Mouse (Mus musculus) stomach, embryonic 14.5 days (tissue): ENCODE measurements around the gene Dmwd. TPM values are rescaled to one million over a fixed set of nuclear protein-coding genes. Genes with fewer than 3 reads are reported as not detected.
A peak's percentile ranks its signal among the peaks of the same experiment; 100 is the strongest.

ENCODE experiments used
- ATAC-seq: fragments of 200-750 bp; cut with Nextera tagmentation; 2 replicates; pipeline ENCODE4 v1.8.0; 2017; ENCODE audit warnings: low read depth, moderate TSS enrichment; ENCODE audit not compliant: insufficient number of reproducible peaks, insufficient read depth, low FRiP score
- H3K27ac ChIP-seq: fragments of 300-500 bp; sonication (generic); 2 replicates; pipeline ENCODE4 v1.5.1; 2014; ENCODE audit warnings: mild to moderate bottlenecking, low read length, moderate library complexity, mixed read lengths
- H3K27me3 ChIP-seq: fragments of 300-500 bp; sonication (generic); 2 replicates; pipeline ENCODE4 v1.6.1; 2014; ENCODE audit warnings: low read length, control low read depth, mixed read lengths; ENCODE audit not compliant: control insufficient read depth, insufficient read depth
- H3K36me3 ChIP-seq: fragments of 300-500 bp; sonication (generic); 2 replicates; pipeline ENCODE4 v1.6.1; 2014; ENCODE audit warnings: mild to moderate bottlenecking, control low read depth, low read length, moderate library complexity, mixed read lengths; ENCODE audit not compliant: control insufficient read depth, insufficient read depth
- H3K4me1 ChIP-seq: fragments of 300-500 bp; sonication (generic); 2 replicates; pipeline ENCODE4 v1.6.1; 2014; ENCODE audit warnings: low read length, control low read depth, mixed read lengths; ENCODE audit not compliant: control insufficient read depth, insufficient read depth
- H3K4me2 ChIP-seq: fragments of 300-500 bp; sonication (generic); replicated peaks from 2 replicates; pipeline ENCODE4 v1.6.1; 2014; ENCODE audit warnings: low read depth, low read length, control low read depth
- H3K4me3 ChIP-seq: fragments of 300-500 bp; sonication (generic); 2 replicates; pipeline ENCODE4 v1.5.1; 2014; ENCODE audit warnings: low read depth, low read length, control low read depth
- H3K9ac ChIP-seq: fragments of 300-500 bp; sonication (generic); replicated peaks from 2 replicates; pipeline ENCODE4 v1.6.1; 2014; ENCODE audit warnings: low read depth, mild to moderate bottlenecking, control low read depth, low read length, moderate library complexity, mixed read lengths
- H3K9me3 ChIP-seq: fragments of 300-500 bp; sonication (generic); 2 replicates; pipeline ENCODE4 v1.6.1; 2016; ENCODE audit warnings: low read depth, low read length, control low read depth; ENCODE audit not compliant: control insufficient read depth
- WGBS: fragments of 180-500 bp; shearing (Covaris S2); extraction: QIAGEN DNeasy Blood & Tissue Kit; methylation state at CpG from one replicate; pipeline ENCODE4 v1.1.7; 2014; 5-methylcytosine and 5-hydroxymethylcytosine counted together
- polyA plus RNA-seq: library from polyadenylated mRNA; unstranded; fragments of >200 nt; fragmentation: Nextera tagmentation; extraction: Ambion mirVana; gene quantifications from 2 replicates; pipeline ENCODE4 v1.2.1, GENCODE M21; 2014

The Dmwd gene
- polyA plus RNA-seq, 1 experiment from 2014 or later = 16.8 TPM

GRCm38 (mm10) chr7:19076586-19076991 is 562 bp downstream of the Dmwd start:
- Histone ChIP-seq H3K27me3 (no peaks in the 10 kb centered on the region), H3K36me3 (peaks cover 38% of the 10 kb centered on the region), H3K27ac (peak overlapping the region; percentile 76; the same call in 1 of the 2 replicates), H3K9me3 (no peaks in the 10 kb centered on the region), H3K4me2 (peak overlapping the region; percentile 88), H3K9ac (peak overlapping the region; percentile 96), H3K4me3 (peak overlapping the region; percentile 98), H3K4me1 (peaks cover 18% of the 10 kb centered on the region)
- ATAC-seq = no peak
- WGBS = under 1% methylated on average over 22 of the region's 22 CpGs

- no peak for ATAC-seq
- WGBS = 73% methylated on average over 14 of the region's 14 CpGs
- Histone ChIP-seq H3K4me1 (peaks cover 26% of the 10 kb centered on the region), H3K9ac (no peak overlapping the region), H3K36me3 (peaks cover 44% of the 10 kb centered on the region), H3K27me3 (no peaks in the 10 kb centered on the region), H3K9me3 (no peaks in the 10 kb centered on the region), H3K27ac (no peak overlapping the region), H3K4me3 (peak overlapping the region; percentile 98; the same call in 1 of the 2 replicates), H3K4me2 (peak overlapping the region; percentile 88; the same call in 1 of the 2 replicates)
Observed at GRCm38 (mm10) chr7:19077761-19078160, 1.7 kb downstream of the Dmwd start.

GRCm38 (mm10) chr7:19078732-19079131 is 2.7 kb downstream of the Dmwd start:
- no peak overlapping the region for H3K27ac ChIP-seq
- WGBS = 81% methylated on average over 3 of the region's 3 CpGs
- H3K4me3 ChIP-seq = no peak overlapping the region
- H3K9me3 ChIP-seq = no peaks in the 10 kb centered on the region
- no peak overlapping the region for H3K9ac ChIP-seq
- peaks cover 45% of the 10 kb centered on the region for H3K36me3 ChIP-seq
- ATAC-seq = no peak
- no peaks in the 10 kb centered on the region for H3K27me3 ChIP-seq
- peaks cover 36% of the 10 kb centered on the region for H3K4me1 ChIP-seq
- H3K4me2 ChIP-seq = no peak overlapping the region

GRCm38 (mm10) chr7:19080451-19080950 is 4.5 kb downstream of the Dmwd start:
- H3K9me3 ChIP-seq = no peaks in the 10 kb centered on the region
- no peak overlapping the region for H3K9ac ChIP-seq
- no peaks in the 10 kb centered on the region for H3K27me3 ChIP-seq
- no peak overlapping the region for H3K27ac ChIP-seq
- no peak overlapping the region for H3K4me3 ChIP-seq
- H3K4me2 ChIP-seq = no peak overlapping the region
- H3K36me3 ChIP-seq = peaks cover 45% of the 10 kb centered on the region
- ATAC-seq = no peak
- peaks cover 49% of the 10 kb centered on the region for H3K4me1 ChIP-seq
- WGBS = 85% methylated on average over 19 of the region's 19 CpGs

GRCm38 (mm10) chr7:19082171-19082570 is 6.1 kb downstream of the Dmwd start:
- H3K27me3 ChIP-seq = no peaks in the 10 kb centered on the region
- H3K9ac ChIP-seq = no peak overlapping the region
- no peak overlapping the region for H3K4me3 ChIP-seq
- WGBS = 90% methylated on average over 4 of the region's 4 CpGs
- no peak for ATAC-seq
- peaks cover 51% of the 10 kb centered on the region for H3K4me1 ChIP-seq
- no peak overlapping the region for H3K27ac ChIP-seq
- no peaks in the 10 kb centered on the region for H3K9me3 ChIP-seq
- H3K4me2 ChIP-seq = no peak overlapping the region
- peaks cover 46% of the 10 kb centered on the region for H3K36me3 ChIP-seq

GRCm38 (mm10) chr7:19083096-19083495 is 7.1 kb downstream of the Dmwd start:
- H3K9ac ChIP-seq = no peak overlapping the region
- WGBS = 41% methylated on average over 6 of the region's 6 CpGs
- no peaks in the 10 kb centered on the region for H3K9me3 ChIP-seq
- peaks cover 43% of the 10 kb centered on the region for H3K4me1 ChIP-seq
- H3K4me3 ChIP-seq = peak overlapping the region; percentile 23; the same call in 1 of the 2 replicates
- H3K36me3 ChIP-seq = peaks cover 52% of the 10 kb centered on the region
- no peak for ATAC-seq
- no peaks in the 10 kb centered on the region for H3K27me3 ChIP-seq
- H3K27ac ChIP-seq = no peak overlapping the region
- peak overlapping the region; percentile 40; the same call in 1 of the 2 replicates for H3K4me2 ChIP-seq

GRCm38 (mm10) chr7:19083701-19084100 is 7.7 kb downstream of the Dmwd start, which contains the start of gene Dmpk:
Gene Dmpk (plus strand): TSS chr7:19083849.
- Histone ChIP-seq H3K27ac (peak within 1 kb of the TSS; percentile 45; the same call in 1 of the 2 replicates), H3K9ac (peak within 1 kb of the TSS; percentile 4; the same call in 1 of the 2 replicates), H3K4me1 (peaks cover 43% of the 10 kb centered on the region), H3K4me2 (peak within 1 kb of the TSS; percentile 40), H3K4me3 (peak within 1 kb of the TSS; percentile 23), H3K9me3 (no peaks in the 10 kb centered on the region), H3K27me3 (no peaks in the 10 kb centered on the region), H3K36me3 (peaks cover 52% of the 10 kb centered on the region)
- peak; percentile 49; the same call in 1 of the 2 replicates for ATAC-seq
- WGBS = 24% methylated on average over 10 of the region's 10 CpGs

GRCm38 (mm10) chr7:19084277-19084771 is 8.3 kb downstream of the Dmwd start:
- no peaks in the 10 kb centered on the region for H3K27me3 ChIP-seq
- no peak for ATAC-seq
- H3K4me3 ChIP-seq = peak overlapping the region; percentile 23
- WGBS = 50% methylated on average over 6 of the region's 6 CpGs
- H3K9ac ChIP-seq = peak overlapping the region; percentile 4; the same call in 1 of the 2 replicates
- H3K4me1 ChIP-seq = peaks cover 43% of the 10 kb centered on the region
- no peaks in the 10 kb centered on the region for H3K9me3 ChIP-seq
- H3K36me3 ChIP-seq = peaks cover 50% of the 10 kb centered on the region
- H3K4me2 ChIP-seq = peak overlapping the region; percentile 40
- H3K27ac ChIP-seq = peak overlapping the region; percentile 45; the same call in 1 of the 2 replicates
